Mouse (Mus musculus): ENCODE results near the gene Zmiz1. TPM values are rescaled to one million over a fixed set of nuclear protein-coding genes. Genes with fewer than 3 reads are reported as not detected.

Zmiz1 gene
- polyA plus RNA-seq, 1 experiment from 2014 or later: 4.3 TPM

DNA sequence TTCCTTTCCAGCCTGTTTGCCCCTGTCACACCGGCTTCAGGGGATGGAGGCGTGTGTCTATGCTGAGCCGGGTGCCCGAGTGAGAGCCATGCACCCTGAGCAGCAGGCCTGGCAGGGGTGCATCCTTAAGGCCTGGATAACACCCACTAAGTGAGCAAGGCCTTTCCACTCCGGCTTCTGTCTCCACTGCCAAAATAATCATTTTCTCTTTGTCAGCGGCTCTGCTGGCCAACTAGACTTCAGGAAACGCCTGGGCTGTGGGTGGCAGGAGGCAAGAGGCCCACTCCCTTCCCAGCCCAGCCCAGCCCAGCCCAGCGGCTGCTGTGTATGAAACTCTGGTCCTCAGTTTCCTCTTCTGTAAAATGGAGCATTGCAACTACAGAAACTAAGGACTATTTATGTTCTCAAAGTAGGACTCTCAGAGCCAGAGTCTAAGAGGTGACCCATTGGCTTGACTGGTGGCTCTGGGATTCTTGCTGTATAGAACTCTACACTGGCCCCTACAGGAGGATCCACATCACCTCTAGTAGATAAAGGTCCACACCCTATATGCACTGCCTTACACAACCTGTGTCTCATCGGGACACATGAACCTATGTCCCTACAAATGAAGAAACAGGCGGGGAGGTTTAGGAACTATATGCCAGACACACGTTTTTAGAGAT is 76.1 kb downstream of the Zmiz1 start:
- TF ChIP-seq CTCF (IDR thresholded peaks at IDR 0.05; ENCODE audit: low read depth): peak; percentile 57
- TF ChIP-seq EP300 (IDR thresholded peaks at IDR 0.05; ENCODE audit: low read depth): no peak
- 51% methylated on average over 11 of the region's 11 CpGs for WGBS (ENCODE audit: insufficient replicate concordance)
- Histone ChIP-seq H3K4me3 (ENCODE audit: low read depth, low read length) (no peak overlapping the region), H3K36me3 (replicated peaks; ENCODE audit: insufficient read depth, low read length) (peaks cover 32% of the 10 kb centered on the region), H3K9ac (replicated peaks) (no peak overlapping the region), H3K9me3 (ENCODE audit: low read length) (no peaks in the 10 kb centered on the region), H3K4me2 (ENCODE audit: low read depth, low read length) (no peak overlapping the region), H3K4me1 (ENCODE audit: insufficient read depth) (peaks cover 47% of the 10 kb centered on the region), H3K27me3 (ENCODE audit: insufficient read depth, low read length) (no peaks in the 10 kb centered on the region), H3K27ac (ENCODE audit: low read depth) (no peak overlapping the region)
- DNase-seq (no peak), ATAC-seq (peak; percentile 26; the same call in 1 of the 2 replicates)

DNA sequence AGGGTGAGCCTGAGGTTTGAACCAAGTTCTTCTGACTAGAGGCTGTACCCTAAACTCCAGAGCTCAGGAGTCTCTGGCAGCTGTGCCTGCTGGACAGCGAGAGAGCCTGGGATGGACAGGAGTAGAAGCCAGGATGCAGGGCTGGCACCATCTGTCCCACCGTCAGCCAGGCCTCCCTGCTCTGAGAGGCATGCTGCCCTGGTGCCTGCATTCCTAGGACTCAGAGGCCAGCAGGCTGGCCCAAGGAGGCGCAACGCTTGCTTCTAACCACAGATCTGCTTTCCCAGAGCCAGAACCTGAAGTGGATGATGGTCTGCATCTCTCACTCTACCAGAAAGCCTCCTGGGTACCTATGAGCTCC is 76.6 kb downstream of the Zmiz1 start:
- peaks cover 32% of the 10 kb centered on the region for H3K36me3 ChIP-seq (replicated peaks; ENCODE audit: insufficient read depth, low read length)
- no peak for ATAC-seq
- no peaks in the 10 kb centered on the region for H3K9me3 ChIP-seq (ENCODE audit: low read length)
- 83% methylated on average over 4 of the region's 4 CpGs for WGBS (ENCODE audit: insufficient replicate concordance)
- peaks cover 45% of the 10 kb centered on the region for H3K4me1 ChIP-seq (ENCODE audit: insufficient read depth)
- H3K27ac ChIP-seq (ENCODE audit: low read depth): no peak overlapping the region
- H3K4me2 ChIP-seq (ENCODE audit: low read depth, low read length): no peak overlapping the region
- no peaks in the 10 kb centered on the region for H3K27me3 ChIP-seq (ENCODE audit: insufficient read depth, low read length)
- H3K4me3 ChIP-seq (ENCODE audit: low read depth, low read length): no peak overlapping the region
- no peak overlapping the region for H3K9ac ChIP-seq (replicated peaks)
- no peak for DNase-seq
- TF ChIP-seq EP300 (IDR thresholded peaks at IDR 0.05; ENCODE audit: low read depth) (no peak), CTCF (IDR thresholded peaks at IDR 0.05; ENCODE audit: low read depth) (no peak)

DNA sequence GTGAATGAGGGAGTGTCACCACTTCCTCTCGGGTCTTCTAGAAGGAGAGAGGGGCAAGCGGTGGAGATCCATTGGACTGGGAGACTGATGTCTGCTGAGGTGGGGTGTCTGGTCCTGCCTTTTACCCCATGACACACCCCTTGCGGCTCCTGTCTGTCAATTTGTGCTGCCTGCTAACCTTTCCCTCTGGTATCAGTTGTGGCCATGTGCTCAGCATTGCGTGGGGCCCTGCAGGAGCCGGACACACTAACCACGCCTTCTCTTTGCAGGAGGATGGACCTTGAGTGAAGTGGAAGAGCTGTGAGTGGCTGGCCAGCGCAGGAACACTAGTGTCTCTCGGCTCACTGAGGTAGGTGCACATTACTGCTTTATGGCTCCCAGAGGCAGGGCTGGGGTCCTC is 77.5 kb downstream of the Zmiz1 start:
- H3K27ac ChIP-seq (ENCODE audit: low read depth): no peak overlapping the region
- no peak overlapping the region for H3K4me3 ChIP-seq (ENCODE audit: low read depth, low read length)
- TF ChIP-seq EP300 (IDR thresholded peaks at IDR 0.05; ENCODE audit: low read depth) (no peak), CTCF (IDR thresholded peaks at IDR 0.05; ENCODE audit: low read depth) (no peak)
- H3K36me3 ChIP-seq (replicated peaks; ENCODE audit: insufficient read depth, low read length): peaks cover 34% of the 10 kb centered on the region
- H3K4me2 ChIP-seq (ENCODE audit: low read depth, low read length): no peak overlapping the region
- no peaks in the 10 kb centered on the region for H3K27me3 ChIP-seq (ENCODE audit: insufficient read depth, low read length)
- H3K4me1 ChIP-seq (ENCODE audit: insufficient read depth): peaks cover 44% of the 10 kb centered on the region
- no peak overlapping the region for H3K9ac ChIP-seq (replicated peaks)
- 64% methylated on average over 8 of the region's 8 CpGs for WGBS (ENCODE audit: insufficient replicate concordance)
- no peaks in the 10 kb centered on the region for H3K9me3 ChIP-seq (ENCODE audit: low read length)
- peak; percentile 27; the same call in 1 of the 2 replicates for ATAC-seq
- DNase-seq: no peak

DNA sequence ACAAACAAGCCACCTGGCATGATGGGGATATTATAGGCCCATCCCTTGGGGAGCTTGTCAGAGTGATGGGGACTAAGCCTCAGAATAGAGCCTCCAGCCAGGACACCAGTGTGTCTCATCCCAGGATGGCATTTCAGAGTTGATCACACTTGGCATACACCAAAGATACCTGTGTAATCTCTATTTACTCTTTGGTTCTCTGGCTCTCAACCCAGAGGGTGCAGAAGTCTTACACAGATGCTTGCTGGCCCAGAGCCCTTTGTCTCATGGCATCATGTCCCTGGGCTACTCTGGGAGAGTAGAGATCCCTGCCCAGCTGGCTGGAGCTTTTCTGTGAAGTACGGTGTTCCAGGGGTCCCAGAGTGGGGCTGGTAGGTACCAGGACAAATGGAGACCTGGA is 78.4 kb downstream of the Zmiz1 start:
- H3K9me3 ChIP-seq (ENCODE audit: low read length): no peaks in the 10 kb centered on the region
- TF ChIP-seq CTCF (IDR thresholded peaks at IDR 0.05; ENCODE audit: low read depth) (no peak), EP300 (IDR thresholded peaks at IDR 0.05; ENCODE audit: low read depth) (no peak)
- WGBS (ENCODE audit: insufficient replicate concordance): 97% methylated on average over 1 of the region's 1 CpGs
- no peak overlapping the region for H3K4me2 ChIP-seq (ENCODE audit: low read depth, low read length)
- no peak overlapping the region for H3K27ac ChIP-seq (ENCODE audit: low read depth)
- no peaks in the 10 kb centered on the region for H3K27me3 ChIP-seq (ENCODE audit: insufficient read depth, low read length)
- H3K4me1 ChIP-seq (ENCODE audit: insufficient read depth): peaks cover 39% of the 10 kb centered on the region
- DNase-seq: no peak
- H3K36me3 ChIP-seq (replicated peaks; ENCODE audit: insufficient read depth, low read length): peaks cover 34% of the 10 kb centered on the region
- no peak for ATAC-seq
- H3K4me3 ChIP-seq (ENCODE audit: low read depth, low read length): no peak overlapping the region
- no peak overlapping the region for H3K9ac ChIP-seq (replicated peaks)

DNA sequence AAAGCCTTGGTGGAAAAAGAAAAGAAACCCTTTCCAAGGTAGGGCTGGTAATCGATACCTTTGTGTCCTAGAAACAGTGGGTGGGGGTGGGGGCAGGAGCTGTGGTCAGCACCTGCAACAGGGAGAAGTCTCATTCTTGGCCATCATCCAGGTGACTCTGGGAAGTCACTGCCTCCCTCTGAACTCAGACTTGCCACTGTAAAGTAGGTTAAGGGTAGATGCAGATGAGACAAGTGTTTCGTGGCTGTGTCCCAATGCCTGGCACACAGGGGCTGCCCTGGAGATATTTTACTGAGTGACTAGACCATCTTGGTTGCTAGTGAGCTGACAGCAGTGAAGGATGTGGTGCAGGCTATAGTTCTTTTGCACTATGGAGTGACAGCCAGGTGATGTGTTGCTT is 79.5 kb downstream of the Zmiz1 start:
- peaks cover 28% of the 10 kb centered on the region for H3K4me1 ChIP-seq (ENCODE audit: insufficient read depth)
- no peak for DNase-seq
- TF ChIP-seq CTCF (IDR thresholded peaks at IDR 0.05; ENCODE audit: low read depth) (no peak), EP300 (IDR thresholded peaks at IDR 0.05; ENCODE audit: low read depth) (no peak)
- ATAC-seq: peak; percentile 28; the same call in 1 of the 2 replicates
- H3K4me2 ChIP-seq (ENCODE audit: low read depth, low read length): no peak overlapping the region
- 0 out of 2 replicates have a peak overlapping the region, but pooled peaks have one; percentile 13 for H3K27ac ChIP-seq (ENCODE audit: low read depth)
- no peaks in the 10 kb centered on the region for H3K27me3 ChIP-seq (ENCODE audit: insufficient read depth, low read length)
- H3K36me3 ChIP-seq (replicated peaks; ENCODE audit: insufficient read depth, low read length): peaks cover 34% of the 10 kb centered on the region
- no peak overlapping the region for H3K4me3 ChIP-seq (ENCODE audit: low read depth, low read length)
- WGBS (ENCODE audit: insufficient replicate concordance): 57% methylated on average over 2 of the region's 2 CpGs
- H3K9ac ChIP-seq (replicated peaks): no peak overlapping the region
- H3K9me3 ChIP-seq (ENCODE audit: low read length): no peaks in the 10 kb centered on the region

DNA sequence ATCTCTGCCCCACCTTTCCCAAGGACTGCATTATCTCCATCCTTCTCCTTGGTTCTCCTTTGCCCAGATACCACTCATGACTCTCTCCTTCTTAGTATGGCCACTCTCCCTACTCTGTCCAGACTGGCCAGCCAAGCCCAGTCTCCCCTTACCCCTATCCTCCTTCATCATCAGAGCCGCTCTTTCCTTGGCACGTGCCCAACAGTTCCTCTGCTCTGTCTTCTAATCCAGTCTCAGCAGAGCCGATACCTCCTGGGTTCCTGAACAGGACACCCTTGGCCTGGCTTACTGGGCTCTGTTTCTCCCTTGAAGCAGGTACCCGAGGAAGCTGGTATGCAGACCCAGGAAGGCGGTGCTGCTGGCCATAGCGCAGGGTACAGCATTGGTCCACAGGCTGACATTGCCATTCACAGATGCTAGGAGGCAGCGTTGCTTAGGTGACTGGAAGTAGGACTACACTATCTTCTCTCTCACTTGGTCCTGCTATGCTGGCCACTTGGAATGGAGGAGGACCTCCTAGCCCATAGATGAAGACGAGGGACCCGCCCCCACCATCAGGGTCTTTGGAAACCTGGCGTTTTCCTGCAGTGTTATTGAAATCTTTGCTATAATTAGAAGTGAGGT is 80.6 kb downstream of the Zmiz1 start:
- TF ChIP-seq EP300 (IDR thresholded peaks at IDR 0.05; ENCODE audit: low read depth) (no peak), CTCF (IDR thresholded peaks at IDR 0.05; ENCODE audit: low read depth) (peak; percentile 47)
- Histone ChIP-seq H3K9ac (replicated peaks) (no peak overlapping the region), H3K4me2 (ENCODE audit: low read depth, low read length) (no peak overlapping the region), H3K9me3 (ENCODE audit: low read length) (no peaks in the 10 kb centered on the region), H3K4me1 (ENCODE audit: insufficient read depth) (peaks cover 17% of the 10 kb centered on the region), H3K4me3 (ENCODE audit: low read depth, low read length) (no peak overlapping the region), H3K27me3 (ENCODE audit: insufficient read depth, low read length) (no peaks in the 10 kb centered on the region), H3K27ac (ENCODE audit: low read depth) (no peak overlapping the region), H3K36me3 (replicated peaks; ENCODE audit: insufficient read depth, low read length) (peaks cover 32% of the 10 kb centered on the region)
- ATAC-seq (no peak), DNase-seq (no peak)
- WGBS (ENCODE audit: insufficient replicate concordance): 83% methylated on average over 10 of the region's 10 CpGs
